Mouse (Mus musculus) retina, adult 2 months (tissue): ENCODE data around the gene Ung.
A peak's percentile ranks its signal among the peaks of the same experiment; 100 is the strongest.

Experiments used
- DNase-seq: peaks from one replicate; pipeline ENCODE4 v3.0.0-alpha.2; 2012; ENCODE audit warnings: low read depth, low spot score

Gene Ung

GRCm38 (mm10) chr5:114130211-114130605, at the start of gene Ung:
Gene Ung, plus strand, starts transcription at chr5:114130386.
- DNase-seq, result no peak

- DNase-seq, result no peak
These were observed 44.7 kb upstream of the Ung start for GRCm38 (mm10) chr5:114085501-114085900.

- DNase-seq, result peak; percentile 75
These were observed 42.2 kb upstream of the Ung start for GRCm38 (mm10) chr5:114087875-114088480.

GRCm38 (mm10) chr5:114090421-114091013, 39.7 kb upstream of the Ung start:
- no peak for DNase-seq

GRCm38 (mm10) chr5:114091057-114091807, 39.0 kb upstream of the Ung start, which contains the start of gene Svop:
Gene Svop, minus strand, starts transcription at chr5:114091570.
- peak; percentile 46 for DNase-seq

- DNase-seq, result peak; percentile 86
These were observed 30.3 kb upstream of the Ung start for GRCm38 (mm10) chr5:114099709-114100389.

- DNase-seq, result no peak
These were observed 29.6 kb upstream of the Ung start for GRCm38 (mm10) chr5:114100390-114101099.

GRCm38 (mm10) chr5:114101873-114102272, 28.3 kb upstream of the Ung start:
- no peak for DNase-seq

- no peak for DNase-seq
These were observed 27.4 kb upstream of the Ung start for GRCm38 (mm10) chr5:114102807-114103206.

GRCm38 (mm10) chr5:114106391-114106935, 23.7 kb upstream of the Ung start:
- no peak for DNase-seq

GRCm38 (mm10) chr5:114113334-114113733, 16.9 kb upstream of the Ung start:
- DNase-seq, result no peak

GRCm38 (mm10) chr5:114115030-114115429, 15.2 kb upstream of the Ung start:
- no peak for DNase-seq

- no peak for DNase-seq
These were observed 13.6 kb upstream of the Ung start for GRCm38 (mm10) chr5:114116586-114116985.

GRCm38 (mm10) chr5:114119806-114120205, 10.4 kb upstream of the Ung start:
- no peak for DNase-seq

- DNase-seq, result no peak
These were observed 4.2 kb upstream of the Ung start for GRCm38 (mm10) chr5:114126008-114126407.

- no peak for DNase-seq
These were observed 3.5 kb upstream of the Ung start for GRCm38 (mm10) chr5:114126499-114127244.

GRCm38 (mm10) chr5:114127374-114128349, 2.5 kb upstream of the Ung start, which contains the start of gene Alkbh2:
Gene Alkbh2, minus strand, starts transcription at chr5:114128218.
- peak; percentile 64 for DNase-seq

- no peak for DNase-seq
These were observed 506 bp upstream of the Ung start for GRCm38 (mm10) chr5:114129550-114130210.
